Mouse (Mus musculus): ENCODE measurements around the gene Hoxa10. TPM values are rescaled to one million over a fixed set of nuclear protein-coding genes. Genes with fewer than 3 reads are reported as not detected.

Hoxa10 gene
- polyA plus RNA-seq, 2 experiments = 111 to 117 TPM

GRCm38 (mm10) chr6:52244471-52245039, 3.9 kb upstream of the Hoxa10 start:
- DNase-seq (ENCODE audit: low spot score) (peak; percentile 82), ATAC-seq (ENCODE audit: low FRiP score, low read depth) (peak; percentile 24; the same call in 1 of the 2 replicates)
- Histone ChIP-seq H3K4me2 (replicated peaks; ENCODE audit: low read depth, low read length, severe bottlenecking) (peak overlapping the region; percentile 96), H3K9me3 (ENCODE audit: control insufficient read depth, low read length) (no peaks in the 10 kb centered on the region), H3K27ac (replicated peaks; ENCODE audit: low read depth, low read length) (peak overlapping the region; percentile 98), H3K4me1 (ENCODE audit: control insufficient read depth, insufficient read depth, low read length) (peaks cover 23% of the 10 kb centered on the region), H3K36me3 (ENCODE audit: control insufficient read depth, insufficient read depth, low read length) (peaks cover 10% of the 10 kb centered on the region), H3K9ac (ENCODE audit: low read depth, low read length, severe bottlenecking) (peak overlapping the region; percentile 98), H3K27me3 (ENCODE audit: control insufficient read depth, insufficient read depth, low read length) (no peaks in the 10 kb centered on the region), H3K4me3 (replicated peaks; ENCODE audit: low read length) (peak overlapping the region; percentile 90)
- TF ChIP-seq POLR2A (IDR thresholded peaks at IDR 0.05; ENCODE audit: borderline replicate concordance, extremely low read depth, insufficient read depth, insufficient read length) = peak; percentile 95; the same call in 1 of the 2 replicates
- WGBS = under 1% methylated on average over 23 of the region's 23 CpGs

- Histone ChIP-seq H3K36me3 (ENCODE audit: control insufficient read depth, insufficient read depth, low read length) (peaks cover 1% of the 10 kb centered on the region; the same call in 1 of the 2 replicates), H3K4me1 (ENCODE audit: control insufficient read depth, insufficient read depth, low read length) (peaks cover 23% of the 10 kb centered on the region), H3K4me2 (replicated peaks; ENCODE audit: low read depth, low read length, severe bottlenecking) (peak overlapping the region; percentile 96), H3K9me3 (ENCODE audit: control insufficient read depth, low read length) (no peaks in the 10 kb centered on the region), H3K27ac (replicated peaks; ENCODE audit: low read depth, low read length) (peak overlapping the region; percentile 98), H3K27me3 (ENCODE audit: control insufficient read depth, insufficient read depth, low read length) (no peaks in the 10 kb centered on the region), H3K4me3 (replicated peaks; ENCODE audit: low read length) (peak overlapping the region; percentile 90), H3K9ac (ENCODE audit: low read depth, low read length, severe bottlenecking) (peak overlapping the region; percentile 98)
- no peak for TF ChIP-seq POLR2A (IDR thresholded peaks at IDR 0.05; ENCODE audit: borderline replicate concordance, extremely low read depth, insufficient read depth, insufficient read length)
- no peak for DNase-seq (ENCODE audit: low spot score)
- 5% methylated on average over 12 of the region's 12 CpGs for WGBS
- no peak for ATAC-seq (ENCODE audit: low FRiP score, low read depth)
Measured at GRCm38 (mm10) chr6:52243681-52244121, 3.0 kb upstream of the Hoxa10 start.

- 14% methylated on average over 4 of the region's 4 CpGs for WGBS
- peak overlapping the region; percentile 98 for H3K9ac ChIP-seq (ENCODE audit: low read depth, low read length, severe bottlenecking)
- peak overlapping the region; percentile 96 for H3K4me2 ChIP-seq (replicated peaks; ENCODE audit: low read depth, low read length, severe bottlenecking)
- DNase-seq (ENCODE audit: low spot score) = no peak
- H3K36me3 ChIP-seq (ENCODE audit: control insufficient read depth, insufficient read depth, low read length) = no peaks in the 10 kb centered on the region
- H3K9me3 ChIP-seq (ENCODE audit: control insufficient read depth, low read length) = no peaks in the 10 kb centered on the region
- no peak for ATAC-seq (ENCODE audit: low FRiP score, low read depth)
- peak overlapping the region; percentile 90 for H3K4me3 ChIP-seq (replicated peaks; ENCODE audit: low read length)
- TF ChIP-seq POLR2A (IDR thresholded peaks at IDR 0.05; ENCODE audit: borderline replicate concordance, extremely low read depth, insufficient read depth, insufficient read length) = no peak
- H3K4me1 ChIP-seq (ENCODE audit: control insufficient read depth, insufficient read depth, low read length) = peaks cover 23% of the 10 kb centered on the region
- no peaks in the 10 kb centered on the region for H3K27me3 ChIP-seq (ENCODE audit: control insufficient read depth, insufficient read depth, low read length)
- H3K27ac ChIP-seq (replicated peaks; ENCODE audit: low read depth, low read length) = peak overlapping the region; percentile 98
Measured at GRCm38 (mm10) chr6:52242801-52243332, 2.2 kb upstream of the Hoxa10 start.

- Histone ChIP-seq H3K9me3 (ENCODE audit: control insufficient read depth, low read length) (no peaks in the 10 kb centered on the region), H3K27ac (replicated peaks; ENCODE audit: low read depth, low read length) (peak overlapping the region; percentile 99), H3K4me2 (replicated peaks; ENCODE audit: low read depth, low read length, severe bottlenecking) (peak overlapping the region; percentile 96), H3K4me1 (ENCODE audit: control insufficient read depth, insufficient read depth, low read length) (peaks cover 32% of the 10 kb centered on the region), H3K9ac (ENCODE audit: low read depth, low read length, severe bottlenecking) (peak overlapping the region; percentile 100), H3K4me3 (replicated peaks; ENCODE audit: low read length) (peak overlapping the region; percentile 90), H3K36me3 (ENCODE audit: control insufficient read depth, insufficient read depth, low read length) (0 out of 2 replicates have a peak, but pooled peaks cover 3% of the 10 kb centered on the region), H3K27me3 (ENCODE audit: control insufficient read depth, insufficient read depth, low read length) (no peaks in the 10 kb centered on the region)
- no peak for TF ChIP-seq POLR2A (IDR thresholded peaks at IDR 0.05; ENCODE audit: borderline replicate concordance, extremely low read depth, insufficient read depth, insufficient read length)
- 8% methylated on average over 9 of the region's 9 CpGs for WGBS
- ATAC-seq (ENCODE audit: low FRiP score, low read depth) = no peak
- no peak for DNase-seq (ENCODE audit: low spot score)
Measured at GRCm38 (mm10) chr6:52241001-52241621, 457 bp upstream of the Hoxa10 start.

- Histone ChIP-seq H3K9ac (ENCODE audit: low read depth, low read length, severe bottlenecking) (peak overlapping the region; percentile 100), H3K4me3 (replicated peaks; ENCODE audit: low read length) (peak overlapping the region; percentile 90)
- no peak for DNase-seq (ENCODE audit: low spot score)
Measured at GRCm38 (mm10) chr6:52239625-52240388, 847 bp downstream of the Hoxa10 start.

More at GRCm38 (mm10) chr6:52239625-52240388, 847 bp downstream of the Hoxa10 start:
- Histone ChIP-seq H3K27ac (replicated peaks; ENCODE audit: low read depth, low read length) (peak overlapping the region; percentile 99), H3K4me1 (ENCODE audit: control insufficient read depth, insufficient read depth, low read length) (peaks cover 40% of the 10 kb centered on the region), H3K4me2 (replicated peaks; ENCODE audit: low read depth, low read length, severe bottlenecking) (peak overlapping the region; percentile 96), H3K9me3 (ENCODE audit: control insufficient read depth, low read length) (no peaks in the 10 kb centered on the region), H3K36me3 (ENCODE audit: control insufficient read depth, insufficient read depth, low read length) (0 out of 2 replicates have a peak, but pooled peaks cover 6% of the 10 kb centered on the region), H3K27me3 (ENCODE audit: control insufficient read depth, insufficient read depth, low read length) (no peaks in the 10 kb centered on the region)
- WGBS = under 1% methylated on average over 30 of the region's 30 CpGs
- TF ChIP-seq POLR2A (IDR thresholded peaks at IDR 0.05; ENCODE audit: borderline replicate concordance, extremely low read depth, insufficient read depth, insufficient read length) = no peak
- no peak for ATAC-seq (ENCODE audit: low FRiP score, low read depth)

Data from limb, embryonic 14.5 days (tissue).